Mouse (Mus musculus): Measurements from ENCODE around the gene Zfp580. TPM values are rescaled to one million over a fixed set of nuclear protein-coding genes. Genes with fewer than 3 reads are reported as not detected.
"Not testable (repeated sequence)": the region's sequence is repeated elsewhere in the genome, so short reads cannot be mapped to it uniquely, and the experiment has no call there.

Gene Zfp580
- polyA plus RNA-seq, 1 experiment from 2014 or later, result 16.9 TPM

- no peaks in the 10 kb centered on the region for H3K9me3 ChIP-seq (ENCODE audit: control insufficient read depth)
- no peak for ATAC-seq
- H3K27ac ChIP-seq (ENCODE audit: low read depth, low read length), result no peak overlapping the region
- 90% methylated on average over 6 of the region's 6 CpGs for WGBS
- no peak overlapping the region for H3K9ac ChIP-seq (ENCODE audit: low read depth, low read length)
- no peak overlapping the region for H3K4me3 ChIP-seq (ENCODE audit: low read depth, low read length)
- H3K4me2 ChIP-seq (replicated peaks; ENCODE audit: low read depth), result 0 out of 2 replicates have a peak overlapping the region, but pooled peaks have one; percentile 99
- H3K4me1 ChIP-seq (replicated peaks; ENCODE audit: control insufficient read depth, insufficient read depth, low read length), result peaks cover 8% of the 10 kb centered on the region; the same call in 1 of the 2 replicates
- no peak for TF ChIP-seq CTCF (IDR thresholded peaks at IDR 0.05; ENCODE audit: low read depth)
- H3K36me3 ChIP-seq (ENCODE audit: control insufficient read depth, insufficient read depth), result peaks cover 37% of the 10 kb centered on the region
- H3K27me3 ChIP-seq (replicated peaks; ENCODE audit: control insufficient read depth, insufficient read depth, low read length), result no peaks in the 10 kb centered on the region
Observed at GRCm38 (mm10) chr7:5064886-5065285, 13.5 kb downstream of the Zfp580 start.

- no peak overlapping the region for H3K27ac ChIP-seq (ENCODE audit: low read depth, low read length)
- no peaks in the 10 kb centered on the region for H3K27me3 ChIP-seq (replicated peaks; ENCODE audit: control insufficient read depth, insufficient read depth, low read length)
- 25% methylated on average over 1 of the region's 1 CpGs for WGBS
- H3K4me1 ChIP-seq (replicated peaks; ENCODE audit: control insufficient read depth, insufficient read depth, low read length), result no peaks in the 10 kb centered on the region
- H3K9ac ChIP-seq (ENCODE audit: low read depth, low read length), result no peak overlapping the region
- no peak overlapping the region for H3K4me3 ChIP-seq (ENCODE audit: low read depth, low read length)
- no peak for ATAC-seq
- TF ChIP-seq CTCF (IDR thresholded peaks at IDR 0.05; ENCODE audit: low read depth), result no peak
- peaks cover 88% of the 10 kb centered on the region for H3K36me3 ChIP-seq (ENCODE audit: control insufficient read depth, insufficient read depth)
- no peaks in the 10 kb centered on the region for H3K9me3 ChIP-seq (ENCODE audit: control insufficient read depth)
- H3K4me2 ChIP-seq (replicated peaks; ENCODE audit: low read depth), result no peak overlapping the region
Observed at GRCm38 (mm10) chr7:5073586-5073985, 22.2 kb downstream of the Zfp580 start.

- TF ChIP-seq CTCF (IDR thresholded peaks at IDR 0.05; ENCODE audit: low read depth), result no peak
- Histone ChIP-seq H3K9me3 (ENCODE audit: control insufficient read depth) (no peaks in the 10 kb centered on the region), H3K27me3 (replicated peaks; ENCODE audit: control insufficient read depth, insufficient read depth, low read length) (no peaks in the 10 kb centered on the region), H3K9ac (ENCODE audit: low read depth, low read length) (no peak overlapping the region), H3K36me3 (ENCODE audit: control insufficient read depth, insufficient read depth) (peaks cover 79% of the 10 kb centered on the region), H3K27ac (ENCODE audit: low read depth, low read length) (no peak overlapping the region), H3K4me2 (replicated peaks; ENCODE audit: low read depth) (no peak overlapping the region), H3K4me3 (ENCODE audit: low read depth, low read length) (no peak overlapping the region), H3K4me1 (replicated peaks; ENCODE audit: control insufficient read depth, insufficient read depth, low read length) (no peaks in the 10 kb centered on the region)
- no peak for ATAC-seq
- WGBS, result 94% methylated on average over 5 of the region's 5 CpGs
Observed at GRCm38 (mm10) chr7:5074984-5075383, 23.6 kb downstream of the Zfp580 start.

- H3K27me3 ChIP-seq (replicated peaks; ENCODE audit: control insufficient read depth, insufficient read depth, low read length), result no peaks in the 10 kb centered on the region
- ATAC-seq, result no peak
- H3K36me3 ChIP-seq (ENCODE audit: control insufficient read depth, insufficient read depth), result peaks cover 59% of the 10 kb centered on the region
- H3K9me3 ChIP-seq (ENCODE audit: control insufficient read depth), result no peaks in the 10 kb centered on the region
- no peak overlapping the region for H3K9ac ChIP-seq (ENCODE audit: low read depth, low read length)
- H3K4me3 ChIP-seq (ENCODE audit: low read depth, low read length), result no peak overlapping the region
- no peak overlapping the region for H3K4me2 ChIP-seq (replicated peaks; ENCODE audit: low read depth)
- H3K27ac ChIP-seq (ENCODE audit: low read depth, low read length), result peak overlapping the region; percentile 50; the same call in 1 of the 2 replicates
- H3K4me1 ChIP-seq (replicated peaks; ENCODE audit: control insufficient read depth, insufficient read depth, low read length), result no peaks in the 10 kb centered on the region
- WGBS, result 44% methylated on average over 2 of the region's 2 CpGs
- TF ChIP-seq CTCF (IDR thresholded peaks at IDR 0.05; ENCODE audit: low read depth), result no peak
Observed at GRCm38 (mm10) chr7:5076931-5077330, 25.6 kb downstream of the Zfp580 start.

- Histone ChIP-seq H3K36me3 (ENCODE audit: control insufficient read depth, insufficient read depth) (peaks cover 36% of the 10 kb centered on the region), H3K4me2 (replicated peaks; ENCODE audit: low read depth) (peak overlapping the region; percentile 75), H3K4me3 (ENCODE audit: low read depth, low read length) (peak overlapping the region; percentile 95), H3K27ac (ENCODE audit: low read depth, low read length) (peak overlapping the region; percentile 99), H3K9ac (ENCODE audit: low read depth, low read length) (peak overlapping the region; percentile 98)
- not testable (repeated sequence) for ATAC-seq; H3K9me3 ChIP-seq (ENCODE audit: control insufficient read depth); H3K27me3 ChIP-seq (replicated peaks; ENCODE audit: control insufficient read depth, insufficient read depth, low read length); H3K4me1 ChIP-seq (replicated peaks; ENCODE audit: control insufficient read depth, insufficient read depth, low read length)
- 39% methylated on average over 10 of the region's 13 CpGs for WGBS
Observed at GRCm38 (mm10) chr7:5079365-5080009, 28.1 kb downstream of the Zfp580 start.

- Histone ChIP-seq H3K27me3 (replicated peaks; ENCODE audit: control insufficient read depth, insufficient read depth, low read length) (no peaks in the 10 kb centered on the region), H3K36me3 (ENCODE audit: control insufficient read depth, insufficient read depth) (peaks cover 33% of the 10 kb centered on the region), H3K27ac (ENCODE audit: low read depth, low read length) (peak within 1 kb of the TSS; percentile 99), H3K9ac (ENCODE audit: low read depth, low read length) (peak within 1 kb of the TSS; percentile 98), H3K4me1 (replicated peaks; ENCODE audit: control insufficient read depth, insufficient read depth, low read length) (no peaks in the 10 kb centered on the region), H3K4me2 (replicated peaks; ENCODE audit: low read depth) (peak within 1 kb of the TSS; percentile 75), H3K9me3 (ENCODE audit: control insufficient read depth) (no peaks in the 10 kb centered on the region), H3K4me3 (ENCODE audit: low read depth, low read length) (peak within 1 kb of the TSS; percentile 95)
- WGBS, result under 1% methylated on average over 68 of the region's 81 CpGs
- ATAC-seq, result peak; percentile 86
- no peak for TF ChIP-seq CTCF (IDR thresholded peaks at IDR 0.05; ENCODE audit: low read depth)
Observed at GRCm38 (mm10) chr7:5080010-5080751, 28.8 kb downstream of the Zfp580 start, which contains the start of gene Epn1. Gene Epn1, plus strand, starts transcription at chr7:5080235.
